Mouse (Mus musculus) CH12.LX (cell line): ENCODE results near the gene Fmo6.

Source experiments
- BHLHE40 ChIP-seq: IDR thresholded peaks from 2 replicates; pipeline ENCODE4 v1.6.1; 2011; ENCODE audit warnings: mild to moderate bottlenecking, low read depth, low read length, improper control_type of control experiment
- CTCF ChIP-seq, 2 experiments: IDR thresholded peaks in 1 of 2; conservative IDR thresholded peaks in 1 of 2; 2 replicates each; pipeline ENCODE4 v1.5.1; 2011 to 2012; ENCODE audit warnings: low read depth in 2 of 2, low read length in 2 of 2, improper control_type of control experiment in 1 of 2, inconsistent platforms in 1 of 2, mild to moderate bottlenecking in 1 of 2, moderate library complexity in 1 of 2
- ETS1 ChIP-seq: conservative IDR thresholded peaks from 2 replicates; pipeline ENCODE4 v1.6.1; 2012; ENCODE audit warnings: low read depth, mild to moderate bottlenecking, inconsistent platforms, low read length, improper control_type of control experiment, moderate library complexity
- GABPA ChIP-seq: IDR thresholded peaks from 2 replicates; pipeline ENCODE4 v1.6.1; 2012; ENCODE audit warnings: low read depth, low read length, improper control_type of control experiment, inconsistent platforms; ENCODE audit not compliant: insufficient replicate concordance
- JUN ChIP-seq: IDR thresholded peaks from 2 replicates; pipeline ENCODE4 v1.6.1; 2011; ENCODE audit warnings: low read depth, mild to moderate bottlenecking, low read length, improper control_type of control experiment, moderate library complexity; ENCODE audit not compliant: insufficient read depth
- POLR2A ChIP-seq: IDR thresholded peaks from 2 replicates; pipeline ENCODE4 v1.6.1; 2011; ENCODE audit warnings: low read depth, mild to moderate bottlenecking, improper control_type of control experiment, low read length
- SMC3 ChIP-seq: IDR thresholded peaks from 2 replicates; pipeline ENCODE4 v1.6.1; 2011; ENCODE audit warnings: low read depth, low read length, improper control_type of control experiment
- TCF12 ChIP-seq: IDR thresholded peaks from 2 replicates; pipeline ENCODE4 v1.6.1; 2014; ENCODE audit warnings: low read depth, mild to moderate bottlenecking, inconsistent platforms, low read length, improper control_type of control experiment
- USF2 ChIP-seq: conservative IDR thresholded peaks from 2 replicates; pipeline ENCODE4 v1.6.1; 2011; ENCODE audit warnings: low read depth, low read length, improper control_type of control experiment

DNA sequence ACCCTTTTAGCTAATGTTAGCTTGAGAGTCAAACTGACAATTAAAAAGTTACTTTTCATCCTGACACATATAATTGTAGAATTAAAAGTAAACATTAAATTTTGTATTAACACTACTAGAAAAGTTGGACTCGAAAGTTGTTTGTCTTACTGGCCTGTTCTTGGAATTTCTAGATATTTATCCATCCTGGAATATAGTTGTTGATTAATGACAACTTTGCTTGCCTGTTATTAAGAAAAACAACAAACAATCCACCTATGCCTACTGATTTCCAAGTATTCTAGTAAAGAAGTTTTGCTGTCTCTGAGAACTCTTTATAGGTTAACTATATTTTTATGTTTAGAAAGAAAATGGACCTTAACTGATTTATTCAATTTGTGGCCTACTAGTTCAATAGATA, 49.5 kb upstream of the Fmo6 start:
- TF ChIP-seq POLR2A (no peak), USF2 (no peak), ETS1 (no peak), SMC3 (no peak), BHLHE40 (no peak), GABPA (no peak), CTCF (conservative IDR thresholded peaks at IDR 0.05 in 1 of 2, IDR thresholded peaks at IDR 0.05 in 1 of 2; ENCODE audit: low read depth in 2 of 2, low read length in 2 of 2) (no peak), TCF12 (no peak), JUN (no peak)
